Mouse (Mus musculus) myocyte (in vitro differentiated cells): Measurements from ENCODE around the gene Kmt5b. TPM values are rescaled to one million over a fixed set of nuclear protein-coding genes. Genes with fewer than 3 reads are reported as not detected.
A peak's percentile ranks its signal among the peaks of the same experiment; 100 is the strongest.

Experiments
- H3K27me3 ChIP-seq: one replicate; pipeline ENCODE4 v1.6.1; 2011; ENCODE audit not compliant: control insufficient read depth, insufficient read depth, insufficient read length
- H3K36me3 ChIP-seq: one replicate; pipeline ENCODE4 v1.6.1; 2011; ENCODE audit not compliant: control insufficient read depth, insufficient read depth
- H3K4me2 ChIP-seq: one replicate; pipeline ENCODE4 v1.6.1; 2011; ENCODE audit warnings: low read depth, control low read depth
- H3K4me3 ChIP-seq: one replicate; pipeline ENCODE4 v1.5.1; 2011; ENCODE audit warnings: mild to moderate bottlenecking, control low read depth, moderate library complexity
- H3K79me2 ChIP-seq: one replicate; pipeline ENCODE4 v1.6.1; 2011; ENCODE audit not compliant: control insufficient read depth, insufficient read depth
- H3ac ChIP-seq: one replicate; pipeline ENCODE4 v1.6.1; 2011; ENCODE audit not compliant: control insufficient read depth, insufficient read length
- CEBPB ChIP-seq: IDR thresholded peaks from 2 replicates; pipeline ENCODE4 v1.6.1; 2011; ENCODE audit warnings: mild to moderate bottlenecking, moderate library complexity; ENCODE audit not compliant: poor library complexity, insufficient read depth, severe bottlenecking
- E2F4 ChIP-seq: IDR thresholded peaks from one replicate; pipeline ENCODE4 v1.6.1; 2011; ENCODE audit warnings: mild to moderate bottlenecking, control low read depth, moderate library complexity; ENCODE audit not compliant: insufficient read depth
- MAX ChIP-seq: IDR thresholded peaks from one replicate; pipeline ENCODE4 v1.6.1; 2011; ENCODE audit warnings: low read depth, mild to moderate bottlenecking, control low read depth
- MYOD1 ChIP-seq, 3 experiments: IDR thresholded peaks; one replicate each; pipeline ENCODE4 v1.6.1; 2011; ENCODE audit warnings: control low read depth in 2 of 3, low read depth in 2 of 3, mild to moderate bottlenecking in 2 of 3, moderate library complexity in 1 of 3; ENCODE audit not compliant: insufficient read length in 2 of 3, control insufficient read depth in 1 of 3
- MYOG ChIP-seq, 3 experiments: IDR thresholded peaks; one replicate each; pipeline ENCODE4 v1.6.1; 2011; ENCODE audit warnings: control low read depth in 2 of 3, low read depth in 2 of 3, mild to moderate bottlenecking in 2 of 3; ENCODE audit not compliant: insufficient read length in 2 of 3, control insufficient read depth in 1 of 3, insufficient read depth in 1 of 3
- POLR2A ChIP-seq: IDR thresholded peaks from one replicate; pipeline ENCODE4 v1.6.1; 2011; ENCODE audit warnings: low read depth, mild to moderate bottlenecking, control low read depth, moderate library complexity; ENCODE audit not compliant: insufficient read length
- POLR2AphosphoS2 ChIP-seq: IDR thresholded peaks from one replicate; pipeline ENCODE4 v1.6.1; 2011; ENCODE audit warnings: low read depth, control low read depth; ENCODE audit not compliant: insufficient read length
- REST ChIP-seq: IDR thresholded peaks from one replicate; pipeline ENCODE4 v1.6.1; 2011; ENCODE audit warnings: mild to moderate bottlenecking, control low read depth, moderate library complexity; ENCODE audit not compliant: insufficient read depth, insufficient read length
- SRF ChIP-seq: IDR thresholded peaks from one replicate; pipeline ENCODE4 v1.6.1; 2011; ENCODE audit warnings: low read depth; ENCODE audit not compliant: control insufficient read depth, insufficient read length
- TCF12 ChIP-seq: IDR thresholded peaks from one replicate; pipeline ENCODE4 v1.6.1; 2011; ENCODE audit warnings: mild to moderate bottlenecking, control low read depth; ENCODE audit not compliant: poor library complexity, insufficient read depth, severe bottlenecking
- TCF3 ChIP-seq: IDR thresholded peaks from one replicate; pipeline ENCODE4 v1.6.1; 2011; ENCODE audit warnings: low read depth, control low read depth; ENCODE audit not compliant: insufficient read length
- USF1 ChIP-seq: IDR thresholded peaks from one replicate; pipeline ENCODE4 v1.6.1; 2011; ENCODE audit warnings: low read depth, mild to moderate bottlenecking, control low read depth, moderate library complexity
- polyA plus RNA-seq: library from polyadenylated mRNA; unstranded; fragments of >200 nt; fragmentation: generic; extraction: Trizol; gene quantifications from one replicate; pipeline ENCODE4 v1.2.1, GENCODE M21; 2012; ENCODE audit warnings: missing spikeins

Gene Kmt5b
- polyA plus RNA-seq, 1 experiment = 8.0 TPM

DNA sequence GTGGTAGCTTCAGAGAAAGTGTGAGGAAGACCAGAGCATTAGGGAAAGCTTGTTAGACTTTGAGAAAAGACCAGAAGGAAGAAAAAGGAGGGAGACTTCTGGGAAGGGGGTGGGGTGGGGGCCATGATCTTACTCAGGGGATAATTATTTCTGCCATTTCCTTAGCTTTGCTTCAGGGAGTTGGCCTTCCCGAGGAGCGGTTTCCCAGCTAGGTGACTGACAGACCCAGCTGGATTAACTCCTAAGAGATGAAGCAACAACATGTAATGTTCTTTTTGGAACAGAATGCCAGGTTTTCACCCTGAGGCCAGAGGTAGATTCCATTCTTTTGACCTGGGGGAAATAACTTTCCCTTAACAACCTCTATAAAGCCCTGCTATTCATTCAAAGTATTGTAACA lies 72.5 kb downstream of the Kmt5b start:
- Histone ChIP-seq H3K79me2 (no peaks in the 10 kb centered on the region), H3K4me2 (peak overlapping the region; percentile 65), H3K36me3 (no peaks in the 10 kb centered on the region), H3ac (no peak overlapping the region), H3K4me3 (no peak overlapping the region), H3K27me3 (no peaks in the 10 kb centered on the region)
- TF ChIP-seq CEBPB (peak; percentile 98), TCF3 (no peak), MYOD1 (IDR thresholded peaks at IDR 0.05; ENCODE audit: control insufficient read depth in 1 of 3, insufficient read length in 2 of 3, low read depth in 2 of 3) (peak; percentile 80 to 93 (median 90)), MAX (no peak), POLR2A (no peak), TCF12 (peak; percentile 80), POLR2AphosphoS2 (no peak), MYOG (IDR thresholded peaks at IDR 0.05; ENCODE audit: control insufficient read depth in 1 of 3, insufficient read depth in 1 of 3, insufficient read length in 2 of 3, low read depth in 2 of 3) (no peak)

DNA sequence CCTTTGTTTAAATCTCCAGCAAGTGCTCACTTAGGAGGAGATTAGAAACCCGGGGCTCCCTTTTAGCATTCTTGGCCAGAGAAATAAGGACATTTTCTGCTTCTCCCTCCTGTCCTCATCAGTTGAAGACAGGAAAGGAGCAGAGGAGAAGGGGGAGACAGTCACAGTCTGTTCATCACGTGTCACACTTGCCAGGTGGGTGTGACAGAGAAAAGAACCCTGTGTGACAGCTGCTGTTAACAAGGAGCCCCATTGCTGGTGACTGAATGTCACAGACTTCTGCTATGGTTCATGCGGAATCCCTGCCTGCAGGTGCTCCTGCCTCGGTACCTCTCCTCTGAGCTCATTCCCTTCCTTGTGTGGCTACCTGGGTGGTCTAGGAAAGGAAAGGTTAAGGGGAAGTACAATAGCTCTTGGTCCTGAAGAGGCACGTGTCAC lies 73.0 kb downstream of the Kmt5b start:
- Histone ChIP-seq H3K4me3 (no peak overlapping the region), H3K36me3 (no peaks in the 10 kb centered on the region)
- TF ChIP-seq TCF12 = peak; percentile 26
- TF ChIP-seq TCF3 = no peak
- peak; percentile 56 for TF ChIP-seq USF1
- peak in 2 of 3 experiments; percentile 19 to 86 for TF ChIP-seq MYOG (IDR thresholded peaks at IDR 0.05; ENCODE audit: control insufficient read depth in 1 of 3, insufficient read depth in 1 of 3, insufficient read length in 2 of 3, low read depth in 2 of 3)
- TF ChIP-seq MYOD1 (IDR thresholded peaks at IDR 0.05; ENCODE audit: control insufficient read depth in 1 of 3, insufficient read length in 2 of 3, low read depth in 2 of 3) = peak; percentile 36 to 86 (median 52)
- TF ChIP-seq SRF = no peak
- no peak for TF ChIP-seq E2F4

DNA sequence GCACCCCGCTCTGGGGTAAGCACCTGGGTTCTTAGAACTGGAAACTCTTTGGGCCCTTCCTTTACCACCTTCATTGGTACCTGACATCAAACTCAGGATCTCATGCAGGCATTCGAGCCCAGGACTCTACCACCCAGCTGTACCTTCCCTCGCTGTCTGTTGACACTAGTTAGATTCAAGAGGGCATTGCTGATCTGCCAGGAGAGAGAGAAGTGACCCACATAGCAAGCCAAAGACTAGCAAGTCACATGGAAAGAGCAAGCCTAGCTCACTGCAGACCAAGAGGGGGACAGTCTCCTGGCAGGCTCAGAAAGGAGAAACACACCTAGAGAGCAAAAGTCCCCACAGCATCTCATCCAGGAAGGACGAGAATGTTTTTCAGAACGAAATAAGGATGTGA lies 73.5 kb downstream of the Kmt5b start:
- no peak for TF ChIP-seq USF1
- no peaks in the 10 kb centered on the region for H3K79me2 ChIP-seq
- no peaks in the 10 kb centered on the region for H3K27me3 ChIP-seq
- H3K4me2 ChIP-seq = no peak overlapping the region
- no peak overlapping the region for H3ac ChIP-seq
- no peaks in the 10 kb centered on the region for H3K36me3 ChIP-seq
- H3K4me3 ChIP-seq = no peak overlapping the region

More for the DNA sequence above, 73.0 kb downstream of the Kmt5b start:
- Histone ChIP-seq H3K27me3 (no peaks in the 10 kb centered on the region), H3K4me2 (peak overlapping the region; percentile 65), H3K79me2 (no peaks in the 10 kb centered on the region), H3ac (no peak overlapping the region)

DNA sequence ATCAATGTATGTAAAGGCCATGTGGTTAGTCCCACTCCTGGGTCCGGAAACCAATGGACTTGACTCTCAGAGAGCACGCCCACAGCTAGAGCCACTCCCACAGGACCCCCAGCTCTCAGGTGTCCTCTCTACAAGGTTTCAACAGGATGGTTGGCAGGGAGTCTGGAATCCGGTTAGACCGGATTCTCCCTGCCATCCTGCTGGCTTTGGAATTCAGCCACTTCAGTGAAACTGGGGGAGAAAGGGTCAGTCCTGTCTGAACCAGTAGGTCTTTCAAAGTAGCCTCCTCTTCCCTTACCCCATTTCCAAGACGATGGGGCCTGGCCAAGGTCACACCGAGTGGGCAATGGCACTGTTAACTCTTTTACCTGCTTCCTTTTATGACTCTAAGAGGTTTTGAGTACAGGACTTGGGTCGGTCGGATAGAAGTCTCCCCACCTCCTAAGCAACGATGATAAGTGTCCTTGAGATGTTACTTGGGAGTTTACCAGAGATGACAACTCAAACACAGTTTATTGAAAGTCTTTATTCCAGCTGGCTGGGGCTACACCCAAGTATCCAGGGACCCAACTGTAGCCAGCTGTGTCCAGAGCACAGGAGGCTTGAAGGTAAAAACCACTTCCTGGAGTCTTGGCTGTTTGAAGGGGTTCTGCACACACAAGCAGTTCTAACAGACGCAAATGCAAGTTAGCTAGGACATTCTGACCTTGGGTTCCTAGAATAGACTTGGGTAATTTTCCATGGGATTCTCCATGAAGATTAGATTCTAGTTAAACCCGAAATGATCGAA lies 75.3 kb downstream of the Kmt5b start:
- no peak overlapping the region for H3K4me2 ChIP-seq
- H3K36me3 ChIP-seq = no peaks in the 10 kb centered on the region
- no peak for TF ChIP-seq POLR2AphosphoS2
- TF ChIP-seq TCF12 = no peak
- no peak overlapping the region for H3K4me3 ChIP-seq
- H3K79me2 ChIP-seq = no peaks in the 10 kb centered on the region
- no peaks in the 10 kb centered on the region for H3K27me3 ChIP-seq
- no peak overlapping the region for H3ac ChIP-seq

DNA sequence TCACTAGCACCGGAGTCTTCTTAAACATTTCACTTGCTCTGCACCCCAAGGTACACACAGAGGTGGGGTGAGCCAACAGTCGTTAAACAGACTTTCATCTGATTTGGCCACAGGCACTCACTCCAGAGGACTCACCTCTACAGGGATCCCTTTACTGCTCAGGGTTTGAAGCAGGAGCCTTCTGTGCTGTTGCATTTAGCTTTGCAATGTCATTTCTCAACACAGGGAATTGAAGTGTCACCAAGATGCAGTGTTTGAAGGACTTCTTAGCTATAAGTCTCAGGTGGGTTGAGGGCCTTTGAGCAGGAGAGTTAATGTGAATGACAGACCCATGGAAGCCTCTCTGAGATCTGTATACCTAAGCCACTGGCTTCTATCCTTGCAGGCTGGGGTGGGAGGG lies 76.4 kb downstream of the Kmt5b start:
- H3K4me2 ChIP-seq = no peak overlapping the region
- no peak for TF ChIP-seq SRF
- no peak for TF ChIP-seq CEBPB
- no peak for TF ChIP-seq E2F4
- no peak for TF ChIP-seq MYOD1 (IDR thresholded peaks at IDR 0.05; ENCODE audit: control insufficient read depth in 1 of 3, insufficient read length in 2 of 3, low read depth in 2 of 3)
- TF ChIP-seq TCF3 = no peak
- TF ChIP-seq USF1 = no peak
- TF ChIP-seq MAX = no peak
- no peak for TF ChIP-seq POLR2A
- no peak for TF ChIP-seq TCF12
- no peak for TF ChIP-seq POLR2AphosphoS2
- TF ChIP-seq REST = no peak
- no peak for TF ChIP-seq MYOG (IDR thresholded peaks at IDR 0.05; ENCODE audit: control insufficient read depth in 1 of 3, insufficient read depth in 1 of 3, insufficient read length in 2 of 3, low read depth in 2 of 3)
- no peaks in the 10 kb centered on the region for H3K27me3 ChIP-seq
- H3K4me3 ChIP-seq = no peak overlapping the region
- no peaks in the 10 kb centered on the region for H3K79me2 ChIP-seq
- no peak overlapping the region for H3ac ChIP-seq
- H3K36me3 ChIP-seq = no peaks in the 10 kb centered on the region
